Mouse (Mus musculus) lung, postnatal 0 days (tissue): ENCODE data around the gene Tmem274. TPM values are rescaled to one million over a fixed set of nuclear protein-coding genes. Genes with fewer than 3 reads are reported as not detected.
A peak's percentile ranks its signal among the peaks of the same experiment; 100 is the strongest.

ENCODE experiments used
- ATAC-seq: fragments of 200-750 bp; cut with Nextera tagmentation; 2 replicates; pipeline ENCODE4 v1.8.0; 2017; ENCODE audit warnings: moderate library complexity
- DNase-seq: peaks from one replicate; pipeline ENCODE4 v3.0.0-alpha.2; 2016; ENCODE audit warnings: low spot score
- H3K27ac ChIP-seq: fragments of 300-500 bp; sonication (generic); 2 replicates; pipeline ENCODE4 v1.5.1; 2014; ENCODE audit warnings: antibody characterized with exemption, mild to moderate bottlenecking, low read length, mixed read lengths
- H3K27me3 ChIP-seq: fragments of 300-500 bp; sonication (generic); replicated peaks from 2 replicates; pipeline ENCODE4 v1.6.1; 2014; ENCODE audit warnings: low read length, mixed read lengths; ENCODE audit not compliant: insufficient read depth
- H3K36me3 ChIP-seq: fragments of 300-500 bp; sonication (generic); 2 replicates; pipeline ENCODE4 v1.6.1; 2014; ENCODE audit warnings: low read length, mixed read lengths; ENCODE audit not compliant: insufficient read depth
- H3K4me1 ChIP-seq: fragments of 300-500 bp; sonication (generic); 2 replicates; pipeline ENCODE4 v1.6.1; 2014; ENCODE audit warnings: antibody characterized with exemption, low read depth, low read length, mixed read lengths; ENCODE audit not compliant: insufficient read depth
- H3K4me2 ChIP-seq: fragments of 300-500 bp; sonication (generic); replicated peaks from 2 replicates; pipeline ENCODE4 v1.6.1; 2014; ENCODE audit warnings: low read depth, mild to moderate bottlenecking, low read length, moderate library complexity, mixed read lengths
- H3K4me3 ChIP-seq: fragments of 300-500 bp; sonication (generic); 2 replicates; pipeline ENCODE4 v1.5.1; 2014; ENCODE audit warnings: low read depth, low read length
- H3K9ac ChIP-seq: fragments of 300-500 bp; sonication (generic); replicated peaks from 2 replicates; pipeline ENCODE4 v1.6.1; 2014; ENCODE audit warnings: low read depth, mild to moderate bottlenecking
- H3K9me3 ChIP-seq: fragments of 300-500 bp; sonication (generic); 2 replicates; pipeline ENCODE4 v1.6.1; 2016; ENCODE audit warnings: low read length, mixed read lengths
- CTCF ChIP-seq: IDR thresholded peaks from 2 replicates; pipeline ENCODE4 v1.5.1; 2016; ENCODE audit warnings: antibody characterized with exemption, mild to moderate bottlenecking
- EP300 ChIP-seq: IDR thresholded peaks from 2 replicates; pipeline ENCODE4 v1.6.1; 2016; ENCODE audit warnings: antibody characterized with exemption, mild to moderate bottlenecking, control low read depth
- WGBS: fragments of 180-500 bp; shearing (Covaris S2); extraction: QIAGEN DNeasy Blood & Tissue Kit; methylation state at CpG from one replicate; pipeline ENCODE4 v1.1.7; 2014; 5-methylcytosine and 5-hydroxymethylcytosine counted together
- polyA plus RNA-seq: library from polyadenylated mRNA; unstranded; fragments of >200 nt; fragmentation: Nextera tagmentation; extraction: Ambion mirVana; gene quantifications from 2 replicates; pipeline ENCODE4 v1.2.1, GENCODE M21; 2015

The Tmem274 gene
- polyA plus RNA-seq, 1 experiment from 2014 or later, result not detected

- Histone ChIP-seq H3K36me3 (peaks cover 11% of the 10 kb centered on the region), H3K4me1 (no peaks in the 10 kb centered on the region), H3K27ac (no peak overlapping the region), H3K9ac (no peak overlapping the region), H3K4me3 (no peak overlapping the region), H3K4me2 (no peak overlapping the region), H3K9me3 (no peaks in the 10 kb centered on the region), H3K27me3 (no peaks in the 10 kb centered on the region)
- WGBS, result 58% methylated on average over 8 of the region's 8 CpGs
- peak; percentile 35 for DNase-seq
- TF ChIP-seq EP300 (no peak), CTCF (no peak)
- ATAC-seq, result peak; percentile 78
Observed at GRCm38 (mm10) chr4:149498901-149499300, 21.7 kb downstream of the Tmem274 start.

GRCm38 (mm10) chr4:149499790-149500189 lies 22.6 kb downstream of the Tmem274 start:
- no peaks in the 10 kb centered on the region for H3K9me3 ChIP-seq
- no peak for TF ChIP-seq CTCF
- no peak for ATAC-seq

GRCm38 (mm10) chr4:149504363-149504762 lies 27.2 kb downstream of the Tmem274 start:
- H3K36me3 ChIP-seq, result no peaks in the 10 kb centered on the region
- no peak for ATAC-seq
- H3K4me3 ChIP-seq, result no peak overlapping the region
- no peaks in the 10 kb centered on the region for H3K27me3 ChIP-seq
- TF ChIP-seq CTCF, result no peak
- no peak for TF ChIP-seq EP300
- no peak overlapping the region for H3K4me2 ChIP-seq
- DNase-seq, result no peak
- 74% methylated on average over 5 of the region's 5 CpGs for WGBS
- no peaks in the 10 kb centered on the region for H3K9me3 ChIP-seq
- no peak overlapping the region for H3K9ac ChIP-seq
- H3K27ac ChIP-seq, result 0 out of 2 replicates have a peak overlapping the region, but pooled peaks have one; percentile 26
- H3K4me1 ChIP-seq, result no peaks in the 10 kb centered on the region

More at GRCm38 (mm10) chr4:149499790-149500189, 22.6 kb downstream of the Tmem274 start:
- Histone ChIP-seq H3K27ac (no peak overlapping the region), H3K36me3 (peaks cover 7% of the 10 kb centered on the region), H3K27me3 (no peaks in the 10 kb centered on the region), H3K4me1 (no peaks in the 10 kb centered on the region), H3K4me3 (no peak overlapping the region), H3K4me2 (no peak overlapping the region), H3K9ac (no peak overlapping the region)
- WGBS, result 68% methylated on average over 5 of the region's 5 CpGs
- DNase-seq, result peak; percentile 46

- TF ChIP-seq EP300 (no peak), CTCF (no peak)
- no peaks in the 10 kb centered on the region for H3K27me3 ChIP-seq
- no peak overlapping the region for H3K4me3 ChIP-seq
- WGBS, result 33% methylated on average over 3 of the region's 3 CpGs
- no peaks in the 10 kb centered on the region for H3K9me3 ChIP-seq
- no peak overlapping the region for H3K9ac ChIP-seq
- DNase-seq, result no peak
- H3K36me3 ChIP-seq, result no peaks in the 10 kb centered on the region
- 0 out of 2 replicates have a peak overlapping the region, but pooled peaks have one; percentile 26 for H3K27ac ChIP-seq
- ATAC-seq, result peak; percentile 26; the same call in 1 of the 2 replicates
- H3K4me1 ChIP-seq, result no peaks in the 10 kb centered on the region
- no peak overlapping the region for H3K4me2 ChIP-seq
Observed at GRCm38 (mm10) chr4:149504858-149505257, 27.7 kb downstream of the Tmem274 start.

- TF ChIP-seq CTCF, result no peak
- no peak for TF ChIP-seq EP300
- H3K4me1 ChIP-seq, result no peaks in the 10 kb centered on the region
- no peak overlapping the region for H3K4me3 ChIP-seq
- H3K27ac ChIP-seq, result no peak overlapping the region
- H3K9ac ChIP-seq, result no peak overlapping the region
- DNase-seq, result no peak
- WGBS, result 53% methylated on average over 14 of the region's 15 CpGs
- H3K9me3 ChIP-seq, result no peaks in the 10 kb centered on the region
- ATAC-seq, result no peak
- no peaks in the 10 kb centered on the region for H3K36me3 ChIP-seq
- no peaks in the 10 kb centered on the region for H3K27me3 ChIP-seq
- H3K4me2 ChIP-seq, result no peak overlapping the region
Observed at GRCm38 (mm10) chr4:149505261-149505967, 28.2 kb downstream of the Tmem274 start.

DNA sequence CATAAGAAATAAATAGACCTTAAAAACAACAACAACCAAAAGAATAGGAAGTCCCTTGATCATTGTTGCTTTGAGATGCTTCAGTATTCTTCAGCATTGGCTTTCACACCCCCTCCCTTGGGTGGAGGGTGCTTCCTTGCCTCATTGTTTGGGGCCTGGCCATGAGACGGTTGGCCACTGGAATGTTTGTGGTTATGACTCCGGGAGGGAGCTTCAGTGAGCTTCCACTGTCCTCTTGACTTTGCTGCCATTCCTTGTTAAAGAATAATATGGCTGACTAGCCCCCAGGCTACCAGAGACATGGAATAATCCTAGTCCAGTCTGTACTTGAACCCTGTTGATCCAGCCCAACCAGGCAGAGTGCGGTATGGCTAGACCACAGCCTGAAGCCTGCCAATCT lies 29.7 kb downstream of the Tmem274 start:
- no peaks in the 10 kb centered on the region for H3K9me3 ChIP-seq
- H3K4me2 ChIP-seq, result no peak overlapping the region
- H3K27ac ChIP-seq, result no peak overlapping the region
- DNase-seq, result no peak
- no peak overlapping the region for H3K9ac ChIP-seq
- no peaks in the 10 kb centered on the region for H3K4me1 ChIP-seq
- TF ChIP-seq EP300 (no peak), CTCF (no peak)
- 67% methylated on average over 3 of the region's 3 CpGs for WGBS
- no peaks in the 10 kb centered on the region for H3K36me3 ChIP-seq
- no peaks in the 10 kb centered on the region for H3K27me3 ChIP-seq
- H3K4me3 ChIP-seq, result no peak overlapping the region
- ATAC-seq, result no peak
